Mouse (Mus musculus): ENCODE measurements at regions not wholly inside any gene's neighbourhood (a gene's known extent, or its start where the extent isn't known, plus 50 kb on each side); places are given as distances from the start of the nearest gene placed in this dataset.
"Not testable (repeated sequence)": the region's sequence is repeated elsewhere in the genome, so short reads cannot be mapped to it uniquely, and the experiment has no call there.

GRCm38 (mm10) chr5:133935451-133935850 lies 164.1 kb upstream of the Castor2 start:
- no peak for DNase-seq

- no peak for DNase-seq
Observed at GRCm38 (mm10) chr5:133935006-133935405, 164.5 kb upstream of the Castor2 start.

- no peak for DNase-seq
Observed at GRCm38 (mm10) chr5:133930101-133930500, 169.4 kb upstream of the Castor2 start.

GRCm38 (mm10) chr5:133927054-133927453 lies 172.5 kb upstream of the Castor2 start:
- no peak for DNase-seq

- DNase-seq, result no peak
Observed at GRCm38 (mm10) chr5:133925184-133925900, 174.2 kb upstream of the Castor2 start.

GRCm38 (mm10) chr5:133922181-133922580 lies 177.3 kb upstream of the Castor2 start:
- no peak for DNase-seq

- no peak for DNase-seq
Observed at GRCm38 (mm10) chr5:133915734-133916550, 183.6 kb upstream of the Castor2 start.

GRCm38 (mm10) chr5:133907442-133907841 lies 192.1 kb upstream of the Castor2 start:
- no peak for DNase-seq

GRCm38 (mm10) chr5:133898025-133898598 lies 201.4 kb upstream of the Castor2 start:
- no peak for DNase-seq

- no peak for DNase-seq
Observed at GRCm38 (mm10) chr5:133890728-133891127, 208.8 kb upstream of the Castor2 start.

- DNase-seq, result no peak
Observed at GRCm38 (mm10) chr5:133889841-133890240, 209.7 kb upstream of the Castor2 start.

- DNase-seq, result no peak
Observed at GRCm38 (mm10) chr5:133885507-133885906, 214.0 kb upstream of the Castor2 start.

- no peak for DNase-seq
Observed at GRCm38 (mm10) chr5:133885016-133885415, 214.5 kb upstream of the Castor2 start.

GRCm38 (mm10) chr5:133884593-133884992 lies 214.9 kb upstream of the Castor2 start:
- no peak for DNase-seq

GRCm38 (mm10) chr5:133844483-133844882 lies 255.0 kb upstream of the Castor2 start:
- no peak for DNase-seq

- DNase-seq, result not testable (repeated sequence)
Observed at GRCm38 (mm10) chr5:133842059-133842706, 257.3 kb upstream of the Castor2 start.

GRCm38 (mm10) chr5:133838286-133838685 lies 261.2 kb upstream of the Castor2 start:
- DNase-seq, result no peak

- no peak for DNase-seq
Observed at GRCm38 (mm10) chr5:133833217-133833616, 266.3 kb upstream of the Castor2 start.

GRCm38 (mm10) chr5:133828226-133828625 lies 271.3 kb upstream of the Castor2 start:
- no peak for DNase-seq

GRCm38 (mm10) chr5:133823871-133824270 lies 275.6 kb upstream of the Castor2 start:
- DNase-seq, result no peak

GRCm38 (mm10) chr5:133821273-133821672 lies 278.2 kb upstream of the Castor2 start:
- DNase-seq, result no peak

- no peak for DNase-seq
Observed at GRCm38 (mm10) chr5:133815462-133815861, 284.0 kb upstream of the Castor2 start.

GRCm38 (mm10) chr5:133814436-133814835 lies 285.1 kb upstream of the Castor2 start:
- no peak for DNase-seq
